Mouse (Mus musculus) MEL (cell line): ENCODE measurements around the gene Dpt. TPM values are rescaled to one million over a fixed set of nuclear protein-coding genes. Genes with fewer than 3 reads are reported as not detected.

Source experiments
- DNase-seq: peaks from one replicate; pipeline ENCODE4 v3.0.0; 2011; ENCODE audit warnings: low read depth, low spot score
- H3K27ac ChIP-seq: 2 replicates; pipeline ENCODE4 v1.5.1; 2012; ENCODE audit warnings: low read depth, mild to moderate bottlenecking, control low read depth, low read length, moderate library complexity; ENCODE audit not compliant: control insufficient read depth
- H3K27me3 ChIP-seq, 2 experiments: fragments of 150-350 bp in 1 of 2; sonication (generic) in 1 of 2; 2 replicates each; pipeline ENCODE4 v1.6.1; 2012; ENCODE audit warnings: low read length in 2 of 2, mild to moderate bottlenecking in 2 of 2, improper control_type of control experiment in 1 of 2, moderate library complexity in 1 of 2; ENCODE audit not compliant: insufficient read depth in 2 of 2, control insufficient read depth in 1 of 2
- H3K36me3 ChIP-seq, 2 experiments: 2 replicates each; pipeline ENCODE4 v1.6.1; 2012 to 2014; ENCODE audit warnings: low read length in 2 of 2, improper control_type of control experiment in 1 of 2, inconsistent platforms in 1 of 2, mild to moderate bottlenecking in 1 of 2; ENCODE audit not compliant: insufficient read depth in 2 of 2, control insufficient read depth in 1 of 2
- H3K4me1 ChIP-seq, 2 experiments: fragments of 150-350 bp in 1 of 2; sonication (generic) in 1 of 2; 2 replicates each; pipeline ENCODE4 v1.6.1; 2012; ENCODE audit warnings: low read length in 2 of 2, improper control_type of control experiment in 1 of 2, mild to moderate bottlenecking in 1 of 2; ENCODE audit not compliant: insufficient read depth in 2 of 2, control insufficient read depth in 1 of 2
- H3K4me3 ChIP-seq, 2 experiments: fragments of 150-350 bp in 1 of 2; sonication (generic) in 1 of 2; 2 replicates each; pipeline ENCODE4 v1.5.1; 2012; ENCODE audit warnings: low read depth in 2 of 2, low read length in 2 of 2, mild to moderate bottlenecking in 2 of 2, moderate library complexity in 2 of 2, control low read depth in 1 of 2, improper control_type of control experiment in 1 of 2; ENCODE audit not compliant: control insufficient read depth in 1 of 2, insufficient read depth in 1 of 2
- H3K79me2 ChIP-seq: 2 replicates; pipeline ENCODE4 v1.6.1; 2012; ENCODE audit warnings: mild to moderate bottlenecking, low read length, moderate library complexity; ENCODE audit not compliant: control insufficient read depth, poor library complexity, insufficient read depth
- H3K9ac ChIP-seq: 2 replicates; pipeline ENCODE4 v1.6.1; 2012; ENCODE audit warnings: low read depth, mild to moderate bottlenecking, control low read depth, low read length, moderate library complexity; ENCODE audit not compliant: control insufficient read depth, poor library complexity, severe bottlenecking
- H3K9me3 ChIP-seq: fragments of 150-350 bp; sonication (generic); replicated peaks from 2 replicates; pipeline ENCODE4 v1.6.1; 2012; ENCODE audit warnings: mild to moderate bottlenecking, low read length, improper control_type of control experiment, moderate library complexity; ENCODE audit not compliant: insufficient read depth
- CTCF ChIP-seq, 3 experiments: IDR thresholded peaks in 2 of 3; conservative IDR thresholded peaks in 1 of 3; 2 replicates each; pipeline ENCODE4 v1.5.1; 2011 to 2012; ENCODE audit warnings: low read length in 3 of 3, low read depth in 2 of 3, mild to moderate bottlenecking in 2 of 3, improper control_type of control experiment in 1 of 3, inconsistent platforms in 1 of 3, mixed read lengths in 1 of 3, moderate library complexity in 1 of 3; ENCODE audit not compliant: control insufficient read depth in 1 of 3, insufficient read depth in 1 of 3, poor library complexity in 1 of 3, severe bottlenecking in 1 of 3
- EP300 ChIP-seq, 2 experiments: IDR thresholded peaks; 2 replicates each; pipeline ENCODE4 v1.6.1; 2011; ENCODE audit warnings: improper control_type of control experiment in 2 of 2, low read length in 2 of 2, low read depth in 1 of 2, mild to moderate bottlenecking in 1 of 2
- GABPA ChIP-seq: IDR thresholded peaks from 2 replicates; pipeline ENCODE4 v1.6.1; 2012; ENCODE audit warnings: low read depth, mild to moderate bottlenecking, inconsistent platforms, low read length, improper control_type of control experiment, moderate library complexity
- KAT2A ChIP-seq: conservative IDR thresholded peaks from 2 replicates; pipeline ENCODE4 v1.6.1; 2012; ENCODE audit warnings: low read depth, low read length, improper control_type of control experiment, inconsistent platforms
- MAFK ChIP-seq: IDR thresholded peaks from 2 replicates; pipeline ENCODE4 v1.6.1; 2011; ENCODE audit warnings: low read depth, mild to moderate bottlenecking, low read length, improper control_type of control experiment, borderline replicate concordance
- MAX ChIP-seq: IDR thresholded peaks from 2 replicates; pipeline ENCODE4 v1.6.1; 2011; ENCODE audit warnings: low read length, improper control_type of control experiment
- MAZ ChIP-seq: IDR thresholded peaks from 2 replicates; pipeline ENCODE4 v1.6.1; 2012; ENCODE audit warnings: low read depth, mild to moderate bottlenecking, inconsistent platforms, low read length, improper control_type of control experiment
- MXI1 ChIP-seq: IDR thresholded peaks from 2 replicates; pipeline ENCODE4 v1.6.1; 2011; ENCODE audit warnings: mild to moderate bottlenecking, low read depth, low read length, improper control_type of control experiment
- MYC ChIP-seq: IDR thresholded peaks from 2 replicates; pipeline ENCODE4 v1.6.1; 2011; ENCODE audit warnings: low read depth, mild to moderate bottlenecking, low read length, improper control_type of control experiment, moderate library complexity
- NELFE ChIP-seq: IDR thresholded peaks from 2 replicates; pipeline ENCODE4 v1.6.1; 2011; ENCODE audit warnings: low read depth, low read length, improper control_type of control experiment
- NRF1 ChIP-seq: IDR thresholded peaks from 2 replicates; pipeline ENCODE4 v1.6.1; 2014; ENCODE audit warnings: low read depth, mild to moderate bottlenecking, inconsistent platforms, low read length, improper control_type of control experiment, moderate library complexity; ENCODE audit not compliant: poor library complexity, insufficient read depth, severe bottlenecking
- POLR2AphosphoS2 ChIP-seq: IDR thresholded peaks from 2 replicates; pipeline ENCODE4 v1.6.1; 2011; ENCODE audit warnings: low read length, improper control_type of control experiment
- RAD21 ChIP-seq: IDR thresholded peaks from 2 replicates; pipeline ENCODE4 v1.6.1; 2011; ENCODE audit warnings: mild to moderate bottlenecking, low read depth, low read length, improper control_type of control experiment
- RCOR1 ChIP-seq: IDR thresholded peaks from 2 replicates; pipeline ENCODE4 v1.6.1; 2012; ENCODE audit warnings: low read depth, mild to moderate bottlenecking, inconsistent platforms, low read length, improper control_type of control experiment
- SIN3A ChIP-seq: IDR thresholded peaks from 2 replicates; pipeline ENCODE4 v1.6.1; 2012; ENCODE audit warnings: low read length, improper control_type of control experiment, inconsistent platforms
- SMC3 ChIP-seq: IDR thresholded peaks from 2 replicates; pipeline ENCODE4 v1.6.1; 2011; ENCODE audit warnings: low read depth, low read length, improper control_type of control experiment
- UBTF ChIP-seq: IDR thresholded peaks from 2 replicates; pipeline ENCODE4 v1.6.1; 2012; ENCODE audit warnings: low read depth, mild to moderate bottlenecking, inconsistent platforms, low read length, improper control_type of control experiment, moderate library complexity, borderline replicate concordance; ENCODE audit not compliant: insufficient read depth
- USF1 ChIP-seq: IDR thresholded peaks from 2 replicates; pipeline ENCODE4 v1.6.1; 2014; ENCODE audit warnings: low read depth, mild to moderate bottlenecking, inconsistent platforms, low read length, improper control_type of control experiment, moderate library complexity
- ZMIZ1 ChIP-seq: IDR thresholded peaks from 2 replicates; pipeline ENCODE4 v1.6.1; 2012; ENCODE audit warnings: low read depth, mild to moderate bottlenecking, inconsistent platforms, low read length, improper control_type of control experiment, moderate library complexity
- polyA plus RNA-seq, 2 experiments: library from polyadenylated mRNA; stranded (reverse) in 1 of 2; unstranded in 1 of 2; fragments of >175 nt in 1 of 2; fragments of >200 nt in 1 of 2; gene quantifications; 2 replicates each; pipeline versions ENCODE4 v1.2.1 to v1.2.4; 2012; ENCODE audit warnings: low replicate concordance in 2 of 2, low read depth in 1 of 2; ENCODE audit not compliant: insufficient read length in 2 of 2, insufficient read depth in 1 of 2, missing spikeins in 1 of 2
- total RNA-seq: library from RNA; depleted of rRNA; stranded (reverse); fragments of 300-350 nt; gene quantifications from 2 replicates; pipeline ENCODE4 v1.2.3, GENCODE M21; 2012

Dpt gene
- total and polyA plus RNA-seq, 3 experiments: not detected

DNA sequence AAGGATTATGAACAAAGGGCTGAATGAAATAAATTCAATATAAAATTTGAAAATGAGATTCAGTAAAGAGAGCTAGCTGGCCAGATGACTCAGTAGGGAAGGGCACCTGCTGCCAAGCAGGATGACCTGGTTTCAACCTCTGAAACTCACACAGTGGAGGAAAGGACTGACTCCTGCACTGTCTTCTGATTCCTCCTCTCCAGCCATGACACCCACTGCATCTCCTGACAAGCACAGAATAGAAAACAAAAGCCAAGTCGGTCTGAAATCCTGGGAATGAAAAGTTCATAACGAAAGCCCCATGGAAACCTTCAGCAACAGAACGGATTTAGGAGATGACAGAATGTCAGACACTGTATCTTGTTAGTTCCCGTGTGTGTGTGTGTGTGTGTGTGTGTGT, 65.1 kb downstream of the Dpt start:
- Histone ChIP-seq H3K9ac (no peak overlapping the region), H3K79me2 (no peaks in the 10 kb centered on the region), H3K4me1 (no peaks in the 10 kb centered on the region), H3K27ac (no peak overlapping the region), H3K4me3 (no peak overlapping the region), H3K27me3 (no peaks in the 10 kb centered on the region), H3K36me3 (no peaks in the 10 kb centered on the region), H3K9me3 (no peaks in the 10 kb centered on the region)
- DNase-seq: no peak
- TF ChIP-seq MXI1 (no peak), NRF1 (no peak), ZMIZ1 (no peak), USF1 (no peak)

DNA sequence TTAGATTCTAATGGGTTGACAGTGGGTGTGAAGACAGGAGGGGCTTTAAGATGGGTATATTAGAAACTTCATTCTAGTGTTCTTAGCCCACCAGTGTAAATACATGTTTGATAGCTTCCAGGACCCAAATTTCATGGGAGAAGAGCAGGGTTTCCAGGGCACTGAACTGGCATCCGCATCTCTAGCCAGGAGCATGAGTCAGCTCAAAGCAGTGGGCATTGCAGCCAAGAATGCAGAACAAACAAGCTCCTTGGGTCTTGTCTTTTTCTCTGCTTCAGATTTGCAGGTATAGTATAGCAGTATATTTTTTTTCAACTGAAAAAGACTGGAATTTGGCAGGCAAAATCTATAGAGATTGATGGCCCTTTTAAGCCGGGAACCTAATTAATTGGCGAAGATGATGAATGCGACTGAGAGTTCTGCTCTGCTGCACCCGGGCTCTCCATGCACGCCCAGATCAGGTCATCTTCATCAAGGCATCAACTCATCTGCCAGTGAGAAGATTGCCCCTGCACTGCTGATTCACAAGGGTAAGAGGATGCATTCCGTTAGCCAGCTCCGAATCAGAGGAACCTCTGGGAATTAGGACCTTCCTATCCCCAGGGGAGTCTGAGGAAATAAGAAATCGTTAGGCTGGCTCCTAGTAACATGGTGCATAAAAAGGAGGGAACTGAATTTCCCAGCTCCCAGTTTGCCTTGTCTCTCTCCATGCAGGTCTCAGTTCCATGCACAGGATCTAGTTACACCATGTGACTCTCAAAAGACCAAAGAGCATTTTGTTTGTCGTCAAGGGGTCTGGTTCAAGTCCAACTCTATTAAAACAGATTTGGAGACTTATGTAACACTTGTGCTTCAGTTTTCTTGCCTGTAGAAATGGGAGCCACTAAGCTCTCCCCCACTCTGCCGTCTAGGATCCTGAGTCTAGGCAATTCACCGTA, 66.8 kb downstream of the Dpt start:
- no peaks in the 10 kb centered on the region for H3K9me3 ChIP-seq
- TF ChIP-seq MAX: no peak
- TF ChIP-seq MYC: no peak
- TF ChIP-seq POLR2AphosphoS2: no peak
- TF ChIP-seq UBTF: no peak
- no peak for TF ChIP-seq RCOR1
- no peak for TF ChIP-seq NELFE
- TF ChIP-seq KAT2A: no peak
- TF ChIP-seq MAFK: no peak
- no peak for TF ChIP-seq EP300 (IDR thresholded peaks at IDR 0.05; ENCODE audit: low read depth in 1 of 2, low read length in 2 of 2)
- no peak for TF ChIP-seq SIN3A
- no peak for TF ChIP-seq RAD21
- no peak for TF ChIP-seq CTCF (IDR thresholded peaks at IDR 0.05 in 2 of 3, conservative IDR thresholded peaks at IDR 0.05 in 1 of 3; ENCODE audit: control insufficient read depth in 1 of 3, insufficient read depth in 1 of 3, low read depth in 2 of 3, low read length in 3 of 3, poor library complexity in 1 of 3, severe bottlenecking in 1 of 3)
- no peak for TF ChIP-seq GABPA
- TF ChIP-seq MAZ: no peak
- no peak for TF ChIP-seq SMC3

More for the DNA sequence above, 66.8 kb downstream of the Dpt start:
- DNase-seq: no peak
- Histone ChIP-seq H3K4me3 (no peak overlapping the region), H3K27me3 (no peaks in the 10 kb centered on the region), H3K79me2 (no peaks in the 10 kb centered on the region), H3K27ac (no peak overlapping the region), H3K4me1 (no peaks in the 10 kb centered on the region), H3K9ac (no peak overlapping the region), H3K36me3 (no peaks in the 10 kb centered on the region)
